Mouse (Mus musculus) lung, adult 2 months (tissue): ENCODE results near the gene Satb1.

Source experiments
- CTCF ChIP-seq: fragments of 200-500 bp; IDR thresholded peaks from 2 replicates; pipeline ENCODE4 v1.5.1; 2011; ENCODE audit warnings: mild to moderate bottlenecking, low read length, control low read depth; ENCODE audit not compliant: insufficient read depth
- POLR2A ChIP-seq: fragments of 200-500 bp; IDR thresholded peaks from 2 replicates; pipeline ENCODE4 v1.6.1; 2011; ENCODE audit warnings: low read depth, mild to moderate bottlenecking, control low read depth, low read length, borderline replicate concordance; ENCODE audit errors: extremely low read depth

DNA sequence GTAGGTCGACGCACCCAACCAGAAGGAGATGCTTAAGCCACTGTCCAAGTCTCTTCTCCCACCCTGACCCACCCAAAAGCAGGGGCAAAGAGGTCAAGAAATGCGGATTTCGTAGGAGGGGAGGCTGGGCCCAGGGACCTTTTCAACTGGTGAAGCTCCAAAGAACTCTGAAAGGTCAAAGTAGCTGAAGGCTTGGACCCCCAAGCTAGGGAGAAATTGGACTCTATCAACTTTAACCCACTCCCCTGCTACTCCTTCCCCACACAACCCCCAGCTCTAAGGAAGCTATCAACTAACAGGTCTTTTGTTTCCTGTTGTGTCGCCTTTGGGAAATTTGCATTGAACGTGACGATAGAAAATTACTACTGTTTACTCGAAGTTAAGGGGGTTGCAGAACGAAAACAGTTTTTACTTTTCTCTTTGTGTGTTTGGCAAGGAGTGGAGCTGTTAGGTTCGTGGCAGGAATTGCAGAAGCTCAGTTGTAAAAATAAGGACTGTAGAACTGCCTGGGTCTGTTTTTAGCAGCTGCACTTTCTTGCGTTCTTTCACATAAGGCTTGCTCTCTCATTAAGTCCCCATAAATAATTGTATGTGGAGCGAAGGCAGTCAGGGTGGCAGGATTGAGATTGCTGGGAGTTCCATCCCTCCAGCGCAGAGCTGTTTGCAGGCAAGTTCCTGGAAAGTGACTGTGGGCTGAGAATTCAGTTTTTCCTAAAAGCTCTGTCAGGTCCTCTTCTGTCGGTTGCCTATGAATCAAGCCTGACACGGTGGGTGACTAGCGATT lies 680 bp upstream of the Satb1 start:
- TF ChIP-seq CTCF (no peak), POLR2A (no peak)
